Mouse (Mus musculus): Measurements from ENCODE around the gene Rbfox1. TPM values are rescaled to one million over a fixed set of nuclear protein-coding genes. Genes with fewer than 3 reads are reported as not detected.

Rbfox1 gene
- polyA plus RNA-seq (2015; fragmentation: Illumina TruSeq; extraction: RNeasy Lipid Tissue Mini Kit (QIAGEN cat#74804); ENCODE audit: low read depth, low replicate concordance) = 168 TPM

DNA sequence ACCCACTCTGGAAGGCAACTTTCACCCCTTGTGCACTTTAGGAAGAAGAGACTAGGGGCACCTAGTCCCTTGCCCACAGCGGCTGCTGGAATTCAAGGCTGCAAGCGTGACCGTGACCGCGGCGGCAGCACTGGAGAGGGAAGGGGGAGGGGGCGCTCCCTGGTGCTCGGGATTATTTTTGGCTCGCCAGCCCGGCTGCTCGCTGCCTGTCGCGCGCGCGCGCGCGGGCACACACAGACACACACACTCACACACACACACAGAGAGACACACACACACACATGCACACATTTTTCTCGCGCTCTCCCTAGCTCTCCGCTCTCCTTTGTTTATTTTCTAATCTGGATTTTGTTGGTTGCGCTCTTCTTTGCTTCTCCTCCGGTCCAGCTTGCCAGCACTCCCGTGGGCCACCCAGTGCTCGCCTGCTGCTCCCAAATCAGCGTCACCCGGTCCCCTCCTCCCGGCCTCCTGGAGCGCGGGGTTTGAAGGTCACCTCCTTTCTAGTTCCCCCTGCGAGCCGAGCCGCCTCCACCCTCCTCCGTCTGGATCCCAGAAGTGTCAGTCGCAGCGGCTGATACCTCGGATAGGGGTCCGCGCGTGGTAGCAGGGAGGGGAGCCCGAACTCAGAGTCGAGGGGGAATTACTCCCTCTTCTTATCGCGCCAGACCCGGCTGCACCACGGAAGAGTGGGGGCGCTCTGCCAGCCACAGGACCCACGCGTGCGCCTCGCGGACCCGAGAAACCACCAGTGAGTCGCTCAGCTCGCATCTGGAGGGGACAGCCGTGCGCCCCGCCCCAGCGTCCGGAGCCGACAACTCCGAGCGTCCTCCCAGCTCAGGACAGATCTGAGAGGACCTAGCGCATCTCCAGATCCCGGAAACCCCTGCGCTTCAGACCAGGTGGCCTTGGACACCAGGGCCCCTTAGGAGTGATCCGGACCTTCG is at the start of gene Rbfox1:
Rbfox1 (plus strand) TSS at position 610 of the 944 bp plus-strand sequence.

Data from brain, adult 10 weeks (tissue).